Mouse (Mus musculus): Measurements from ENCODE around the gene Isg20l2.
A peak's percentile ranks its signal among the peaks of the same experiment; 100 is the strongest.

The Isg20l2 gene

GRCm38 (mm10) chr3:87980728-87981127, 50.6 kb downstream of the Isg20l2 start:
- no peak for DNase-seq

DNA sequence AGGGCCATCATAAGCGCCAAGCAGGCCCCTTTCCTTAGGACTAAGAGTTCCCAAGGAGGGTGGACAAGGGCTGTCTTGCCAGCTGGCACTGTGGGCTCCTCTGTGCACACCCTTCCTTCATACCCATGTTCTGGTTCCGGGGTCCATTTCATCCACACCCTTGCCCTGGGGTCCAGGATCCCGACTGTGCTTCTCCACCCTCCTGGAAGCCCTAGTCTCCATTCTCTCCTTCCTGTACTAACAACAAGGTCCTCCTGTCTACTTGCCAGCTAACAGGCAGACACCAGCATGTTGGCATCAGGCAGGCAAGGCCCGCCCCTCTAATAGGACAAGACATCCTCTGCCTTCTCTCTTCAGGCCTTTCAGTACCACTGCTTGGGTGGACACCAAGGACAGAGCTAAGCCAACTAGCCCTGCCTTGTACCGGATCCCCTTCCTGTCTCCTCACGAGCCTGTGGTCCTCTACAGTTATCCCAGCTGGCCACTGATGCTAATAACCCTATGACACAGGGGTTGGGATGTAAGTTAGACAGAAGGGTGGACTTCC, 51.2 kb downstream of the Isg20l2 start:
- DNase-seq = peak; percentile 65

GRCm38 (mm10) chr3:87981894-87982835, 52.1 kb downstream of the Isg20l2 start:
- peak; percentile 87 for DNase-seq

GRCm38 (mm10) chr3:87982836-87983601, 52.9 kb downstream of the Isg20l2 start:
- peak; percentile 89 for DNase-seq

DNA sequence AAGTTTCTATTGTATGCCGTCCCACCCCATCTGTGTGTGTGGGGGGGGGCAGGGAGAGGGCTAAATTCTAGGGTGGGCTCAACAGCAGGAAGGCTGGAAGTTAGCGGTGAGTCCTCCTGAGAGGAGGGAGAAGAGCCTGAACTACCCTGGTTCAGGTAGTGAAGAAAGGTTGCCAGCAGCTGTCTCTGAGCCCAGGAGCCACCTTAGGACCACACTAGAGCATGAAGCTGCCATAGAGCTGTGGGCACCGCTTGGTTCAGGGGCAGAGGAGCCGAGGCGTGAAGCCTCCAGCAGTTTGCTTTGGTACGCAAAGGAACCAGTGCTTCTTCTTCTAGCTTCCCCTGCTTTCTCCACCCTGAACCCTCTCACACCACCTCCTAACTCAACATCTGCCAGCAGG, 53.5 kb downstream of the Isg20l2 start:
- no peak for DNase-seq

DNA sequence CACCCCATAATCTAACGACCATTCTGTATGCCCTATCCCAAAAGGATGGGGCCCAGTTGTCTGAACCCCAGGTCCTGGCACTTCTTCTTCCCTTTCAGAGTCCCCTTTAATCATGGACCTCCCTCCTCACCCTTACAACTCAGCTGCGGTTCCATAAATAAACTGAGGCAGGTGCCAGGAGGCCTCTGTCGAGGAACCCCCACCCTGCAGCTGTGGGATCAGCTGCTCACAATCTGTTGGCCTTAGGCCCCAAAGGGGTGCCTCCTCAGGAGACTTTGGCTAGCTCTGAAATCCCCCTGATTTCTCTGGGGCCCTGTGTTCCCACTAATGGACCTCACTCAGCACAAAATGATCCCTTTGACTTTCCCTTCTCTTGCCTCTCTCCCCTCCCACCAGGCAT, 54.0 kb downstream of the Isg20l2 start:
- no peak for DNase-seq

- no peak for DNase-seq
Observed at GRCm38 (mm10) chr3:87985505-87986320, 55.6 kb downstream of the Isg20l2 start.

GRCm38 (mm10) chr3:87986868-87987267, 56.8 kb downstream of the Isg20l2 start:
- peak; percentile 99 for DNase-seq

GRCm38 (mm10) chr3:87987633-87988032, 57.5 kb downstream of the Isg20l2 start:
- DNase-seq = peak; percentile 47

DNA sequence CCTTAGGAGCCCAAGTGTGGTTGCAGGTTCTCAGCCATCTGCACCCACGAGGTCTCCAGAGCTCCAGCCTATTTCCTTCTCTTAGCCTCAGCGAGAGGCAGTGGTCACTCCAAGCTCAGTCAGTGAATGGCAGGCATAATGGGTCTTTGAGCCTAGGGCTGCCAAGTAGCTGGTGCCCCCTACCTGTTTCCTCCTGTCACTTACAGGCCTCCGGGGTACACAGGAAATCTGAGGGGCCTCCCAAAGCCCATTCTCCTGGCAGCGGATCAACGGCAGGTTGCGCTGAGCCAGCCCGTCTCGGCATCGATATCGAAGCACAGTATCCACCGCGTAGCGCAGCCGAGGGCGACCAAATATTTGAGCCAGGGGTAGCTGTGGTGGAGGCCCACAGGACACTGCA, 58.0 kb downstream of the Isg20l2 start:
- DNase-seq = no peak

DNA sequence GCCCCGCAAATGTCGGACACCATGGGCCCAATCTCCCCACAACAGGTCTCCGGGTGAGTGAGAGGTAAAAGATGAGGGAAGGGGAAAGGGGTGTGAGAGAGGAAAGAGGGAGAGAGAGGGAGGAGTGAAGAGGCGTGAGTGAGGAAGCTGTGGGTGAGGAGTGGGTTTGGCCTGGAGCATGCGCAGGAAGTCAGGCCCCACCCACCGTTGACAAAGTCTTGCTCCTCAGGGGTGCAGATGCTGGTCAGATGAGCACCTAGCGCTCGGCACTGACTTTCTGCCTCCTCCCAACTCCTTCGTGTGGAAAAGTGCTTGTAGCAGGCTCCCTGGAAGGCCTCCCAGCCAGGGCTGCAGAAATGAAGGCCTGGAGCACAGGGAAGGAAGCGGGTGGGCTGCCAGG, 59.8 kb downstream of the Isg20l2 start:
- DNase-seq = no peak
